Mouse (Mus musculus): ENCODE results near the gene Aldh4a1. TPM values are rescaled to one million over a fixed set of nuclear protein-coding genes. Genes with fewer than 3 reads are reported as not detected.

The Aldh4a1 gene
- polyA plus RNA-seq, 1 experiment, result 29.6 TPM

DNA sequence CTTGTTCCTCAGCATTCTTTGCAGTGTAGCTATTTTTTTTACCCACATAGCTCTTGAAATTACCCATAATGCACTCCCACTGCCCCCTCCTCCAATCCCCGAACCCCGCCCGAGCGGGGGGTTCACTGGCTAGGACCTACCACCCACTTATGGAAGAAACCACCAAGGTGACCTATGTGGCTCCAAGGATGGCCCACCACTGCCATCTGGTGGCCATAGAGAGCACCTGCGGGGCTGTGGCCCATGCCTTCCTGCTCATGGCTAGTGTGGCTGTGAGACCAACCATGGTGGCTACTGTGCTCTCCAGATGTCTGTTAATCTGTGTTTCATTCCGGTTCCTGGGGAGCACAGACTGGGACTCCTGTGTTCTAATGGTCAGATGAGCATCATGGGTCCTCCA, 47.2 kb downstream of the Aldh4a1 start:
- TF ChIP-seq GATA1 (IDR thresholded peaks at IDR 0.05; ENCODE audit: low read length), result no peak

DNA sequence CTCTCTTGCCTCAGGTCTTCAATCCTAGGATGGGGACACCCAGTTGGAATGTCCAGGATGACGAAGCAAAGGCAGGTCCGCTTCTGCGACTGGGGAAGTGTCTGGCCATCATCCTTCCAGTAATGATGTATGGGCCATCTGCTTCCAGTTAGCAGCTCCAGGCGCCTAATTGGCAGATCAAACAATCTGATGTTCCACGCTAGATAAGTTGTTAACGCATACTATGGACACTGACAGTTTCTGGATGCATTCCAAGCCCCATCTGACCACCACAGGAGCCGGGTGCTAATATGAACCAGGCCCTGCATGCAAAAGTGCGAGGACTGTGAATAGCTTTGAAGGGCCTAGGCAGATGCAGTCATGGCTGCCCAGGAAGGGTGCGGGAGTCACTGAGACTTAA, 53.0 kb downstream of the Aldh4a1 start:
- no peak for TF ChIP-seq GATA1 (IDR thresholded peaks at IDR 0.05; ENCODE audit: low read length)

DNA sequence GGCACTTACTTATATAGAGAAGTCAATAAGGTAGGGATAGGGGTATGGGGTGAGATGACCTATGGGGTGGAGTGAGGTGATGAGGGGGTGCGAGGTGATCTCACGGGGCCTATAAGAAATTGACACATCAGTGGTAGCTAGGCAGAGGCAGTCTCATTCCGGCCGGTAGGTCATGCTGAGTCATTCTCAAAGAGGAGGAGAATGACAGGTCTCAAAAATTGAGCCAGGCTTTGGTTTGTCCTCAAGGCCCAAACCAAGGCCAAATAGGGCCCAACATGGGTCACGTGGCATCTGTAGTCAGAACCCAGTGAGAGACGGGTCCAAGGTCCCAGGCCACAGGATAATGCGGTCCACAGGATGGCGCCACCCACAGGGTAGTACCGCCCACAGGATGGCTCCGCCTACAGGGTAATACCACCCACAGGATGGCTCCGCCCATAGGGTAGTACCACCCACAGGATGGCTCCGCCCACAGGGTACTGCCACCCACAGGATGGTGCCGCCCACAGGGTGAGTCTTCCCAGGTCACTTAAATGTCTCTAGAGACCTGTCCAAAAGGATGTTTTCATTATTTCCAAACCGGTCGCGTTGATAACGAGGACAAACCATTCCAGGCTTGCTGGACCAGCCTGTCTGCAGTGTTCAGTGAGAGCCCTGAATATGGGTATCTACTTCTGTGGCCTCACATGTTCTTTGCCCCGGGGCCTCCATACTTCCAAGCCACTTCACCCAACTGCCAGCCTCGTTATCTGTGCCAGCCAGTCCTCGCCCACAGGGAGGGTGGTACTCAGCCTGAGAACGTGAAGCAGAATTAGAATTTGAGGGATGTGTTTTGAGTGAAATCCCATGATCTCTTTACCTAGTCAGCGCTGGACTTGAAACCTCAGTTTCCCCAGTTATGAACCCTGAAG, 61.3 kb downstream of the Aldh4a1 start:
- no peak for TF ChIP-seq GATA1 (IDR thresholded peaks at IDR 0.05; ENCODE audit: low read length)

DNA sequence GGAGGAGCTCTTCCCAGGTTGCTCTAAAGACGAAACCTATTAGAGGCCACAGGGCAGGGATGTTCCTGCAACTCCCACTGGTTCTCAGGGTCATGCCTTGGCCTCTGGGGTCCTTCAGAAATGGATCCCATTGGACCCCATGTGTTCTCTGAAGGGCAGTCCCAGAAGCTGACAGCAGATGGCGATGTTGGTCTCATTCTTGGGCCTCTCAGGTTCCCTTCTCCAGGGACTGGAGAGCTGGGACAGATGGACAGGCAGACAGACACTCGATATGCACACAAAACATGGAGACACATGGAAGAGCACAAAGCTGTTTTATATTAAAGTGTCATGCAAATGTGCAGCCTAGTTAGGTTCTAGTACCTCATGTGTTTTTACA, 62.0 kb downstream of the Aldh4a1 start:
- TF ChIP-seq GATA1 (IDR thresholded peaks at IDR 0.05; ENCODE audit: low read length), result no peak

DNA sequence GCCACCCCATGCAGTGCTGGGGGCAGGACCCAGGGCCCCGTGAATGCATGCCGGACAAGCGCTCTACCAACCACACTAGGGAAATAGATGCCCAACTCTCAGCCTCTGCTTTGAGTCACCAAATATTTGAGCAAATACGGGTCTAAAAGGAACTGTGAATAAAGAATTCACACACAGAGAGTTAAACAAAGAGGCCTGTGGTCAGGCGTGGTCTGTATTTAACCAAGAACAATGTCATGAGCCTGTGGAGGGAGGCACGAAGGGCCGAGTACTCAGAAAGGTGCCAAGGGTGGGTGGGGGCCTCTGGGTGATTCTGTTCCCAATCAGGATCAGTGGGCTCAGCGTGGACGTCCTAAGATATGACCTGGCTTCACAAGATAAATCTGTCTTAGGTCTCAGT, 65.4 kb downstream of the Aldh4a1 start:
- TF ChIP-seq GATA1 (IDR thresholded peaks at IDR 0.05; ENCODE audit: low read length), result no peak

DNA sequence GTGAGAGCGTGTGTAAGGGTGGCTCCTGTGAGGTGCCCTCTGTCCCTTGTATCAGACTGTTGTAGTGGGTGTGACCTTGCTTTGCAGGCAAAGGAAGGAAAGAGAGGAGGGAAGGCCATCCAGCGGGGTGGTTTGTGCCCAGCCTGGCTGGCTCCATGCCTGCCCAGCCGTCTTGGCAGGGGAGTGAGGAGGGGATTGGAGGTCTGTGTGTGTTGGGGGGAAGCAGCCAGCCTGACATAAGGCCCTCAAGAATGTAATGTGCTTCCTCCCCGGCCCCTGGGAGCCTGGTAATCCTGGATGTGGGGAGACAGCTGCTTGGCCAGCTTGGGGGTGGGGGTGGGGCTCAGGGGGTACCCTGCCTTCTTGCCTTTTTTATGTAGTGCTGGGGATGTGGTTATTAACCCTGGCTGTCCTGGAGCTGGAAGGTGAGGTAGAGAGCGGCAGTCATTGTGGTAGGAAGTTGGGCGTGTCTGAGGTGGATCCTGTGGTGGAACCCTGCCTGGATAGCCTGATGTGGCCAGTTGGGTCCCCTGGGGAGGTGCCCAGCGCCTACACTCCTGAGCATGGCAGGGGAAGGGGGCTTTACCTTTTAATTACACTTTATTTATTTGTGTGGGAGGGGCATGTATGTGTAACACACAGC, 67.1 kb downstream of the Aldh4a1 start:
- no peak for TF ChIP-seq GATA1 (IDR thresholded peaks at IDR 0.05; ENCODE audit: low read length)

DNA sequence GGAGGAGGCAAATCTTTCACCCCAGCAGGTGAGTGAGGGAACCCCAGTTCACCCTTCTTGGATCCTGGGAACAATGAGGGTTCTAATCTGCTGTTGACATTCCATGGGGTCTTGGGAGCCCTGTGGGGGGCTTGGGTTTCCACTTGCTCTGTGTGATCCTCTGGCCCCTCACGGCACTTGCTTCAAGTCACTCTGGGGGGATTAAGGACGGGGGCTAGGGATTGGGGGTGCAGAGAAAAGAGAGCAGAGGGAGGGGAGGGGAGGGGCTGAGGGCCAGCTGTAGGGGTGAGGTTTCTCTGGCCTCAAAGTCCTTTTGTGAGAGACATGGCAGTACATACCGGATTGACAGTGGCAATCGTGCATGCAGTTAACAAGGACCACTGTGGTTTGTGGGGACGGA, 70.6 kb downstream of the Aldh4a1 start:
- no peak for TF ChIP-seq GATA1 (IDR thresholded peaks at IDR 0.05; ENCODE audit: low read length)

DNA sequence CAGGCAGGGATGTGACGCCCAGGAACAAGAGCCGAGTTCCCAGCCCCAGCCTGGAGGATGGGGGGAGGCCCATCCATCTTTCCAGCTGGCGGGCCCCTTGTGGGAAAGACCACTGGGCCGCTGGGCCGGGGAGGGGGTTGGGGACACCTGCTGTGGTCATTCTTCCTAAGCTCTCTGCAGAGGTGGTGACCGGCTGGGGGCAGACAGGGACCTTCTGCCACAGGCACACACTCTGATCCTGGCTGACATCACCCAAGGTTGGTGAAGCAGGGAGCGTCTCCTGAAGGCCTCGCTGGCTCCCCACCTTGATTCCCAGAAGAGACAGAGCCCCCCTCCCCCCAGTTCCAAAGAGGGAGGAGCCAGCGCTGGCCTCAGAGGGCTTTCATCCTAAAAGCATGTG, 75.1 kb downstream of the Aldh4a1 start:
- no peak for TF ChIP-seq GATA1 (IDR thresholded peaks at IDR 0.05; ENCODE audit: low read length)

DNA sequence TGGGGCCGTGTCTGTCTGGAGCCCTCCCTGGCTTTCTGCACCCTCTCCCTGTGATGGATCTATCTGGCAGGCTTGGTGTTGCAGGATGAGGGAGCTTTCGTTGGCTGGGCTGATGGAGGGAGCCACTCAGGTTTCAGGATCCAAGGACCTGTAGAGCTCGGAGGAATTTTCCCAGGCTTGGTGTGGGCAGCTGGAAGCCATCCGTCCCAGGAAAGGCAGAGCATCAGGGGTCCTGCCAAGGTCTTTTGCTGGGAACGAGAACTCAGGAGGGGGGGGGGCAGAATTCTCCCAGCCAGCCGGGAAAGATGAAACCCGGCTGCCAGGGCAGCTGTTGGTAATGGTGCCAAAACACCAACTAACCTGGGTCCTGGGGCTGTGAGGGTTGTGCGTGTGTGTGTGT, 75.9 kb downstream of the Aldh4a1 start:
- no peak for TF ChIP-seq GATA1 (IDR thresholded peaks at IDR 0.05; ENCODE audit: low read length)

Other genes starting within 250 kb of the Aldh4a1 start
- gene Iffo2, start 92.3 kb upstream of the Aldh4a1 start, polyA plus RNA-seq (2012), result 0.09 and 0.12 TPM in 2 replicates
- gene Gm21969, start 19.7 kb upstream of the Aldh4a1 start, polyA plus RNA-seq (2012), result 0.03 TPM in 1 of 2 replicates, not detected in the other
- 0.02 TPM in 1 of 2 replicates, not detected in the other for gene Tas1r2, start 30.7 kb downstream of the Aldh4a1 start, polyA plus RNA-seq (2012)
- not detected in 2 replicates for gene Pax7, start 210.7 kb downstream of the Aldh4a1 start, polyA plus RNA-seq (2012)